ENCODE assay signal across 7 mouse cellular contexts in genomic region chr17:33980181-33981035, GRCm38 (mm10). TPM values are rescaled to one million over a fixed set of nuclear protein-coding genes. Genes with fewer than 3 reads are reported as not detected.
DNase-seq lines count a peak whose midpoint lies in the region; ATAC-seq lines count a peak whose summit lies in the region.

No protein-coding gene starts in this region.

- peaks cover 37% of the 10 kb centered on the region for H3K4me1 ChIP-seq in lung, embryonic 15.5 days
- H3K4me1 ChIP-seq in embryonic facial prominence, embryonic 15.5 days, result peaks cover 27% of the 10 kb centered on the region
- peaks cover 16% of the 10 kb centered on the region for H3K4me1 ChIP-seq in intestine, embryonic 16.5 days (ENCODE audit: control insufficient read depth, insufficient read depth, low read length)
- H3K4me1 ChIP-seq in neural tube, embryonic 15.5 days, result peaks cover 29% of the 10 kb centered on the region

- no peaks in the 10 kb centered on the region for H3K36me3 ChIP-seq in lung, embryonic 15.5 days
- no peaks in the 10 kb centered on the region for H3K36me3 ChIP-seq in embryonic facial prominence, embryonic 15.5 days
- no peaks in the 10 kb centered on the region for H3K36me3 ChIP-seq in intestine, embryonic 16.5 days (ENCODE audit: control insufficient read depth, insufficient read depth, low read length)
- no peaks in the 10 kb centered on the region for H3K36me3 ChIP-seq in neural tube, embryonic 15.5 days

- ATAC-seq in lung, embryonic 15.5 days (ENCODE audit: borderline replicate concordance, extremely low read depth, low FRiP score, low TSS enrichment), result no peak
- ATAC-seq in embryonic facial prominence, embryonic 15.5 days (ENCODE audit: insufficient number of reproducible peaks, low FRiP score, low TSS enrichment, low read depth), result no peak
- ATAC-seq in intestine, embryonic 16.5 days, result no peak
- peak; percentile 16 for ATAC-seq in neural tube, embryonic 15.5 days (ENCODE audit: low FRiP score)

- H3K9ac ChIP-seq in lung, embryonic 15.5 days, result peak overlapping the region; percentile 16; the same call in 1 of the 2 replicates
- no peak overlapping the region for H3K9ac ChIP-seq in embryonic facial prominence, embryonic 15.5 days
- H3K9ac ChIP-seq in intestine, embryonic 16.5 days (ENCODE audit: low read depth, low read length), result no peak overlapping the region
- H3K9ac ChIP-seq in neural tube, embryonic 15.5 days (replicated peaks), result 0 out of 2 replicates have a peak overlapping the region, but pooled peaks have one; percentile 26

- peak overlapping the region; percentile 76 for H3K27ac ChIP-seq in lung, embryonic 15.5 days
- H3K27ac ChIP-seq in embryonic facial prominence, embryonic 15.5 days (replicated peaks), result peak overlapping the region; percentile 55; the same call in 1 of the 2 replicates
- peak overlapping the region; percentile 41; the same call in 1 of the 2 replicates for H3K27ac ChIP-seq in intestine, embryonic 16.5 days (ENCODE audit: low read length)
- peak overlapping the region; percentile 93 for H3K27ac ChIP-seq in neural tube, embryonic 15.5 days (replicated peaks)

- WGBS in lung, embryonic 15.5 days, result 64% methylated on average over 19 of the region's 19 CpGs
- WGBS in embryonic facial prominence, embryonic 15.5 days, result 73% methylated on average over 19 of the region's 19 CpGs
- WGBS in intestine, embryonic 16.5 days, result 76% methylated on average over 19 of the region's 19 CpGs
- WGBS in neural tube, embryonic 15.5 days, result 79% methylated on average over 19 of the region's 19 CpGs

- peak overlapping the region; percentile 50 for H3K4me3 ChIP-seq in lung, embryonic 15.5 days
- H3K4me3 ChIP-seq in embryonic facial prominence, embryonic 15.5 days (replicated peaks), result no peak overlapping the region
- no peak overlapping the region for H3K4me3 ChIP-seq in intestine, embryonic 16.5 days (ENCODE audit: low read length)
- peak overlapping the region; percentile 58; the same call in 1 of the 2 replicates for H3K4me3 ChIP-seq in neural tube, embryonic 15.5 days (replicated peaks)

- peaks cover 46% of the 10 kb centered on the region for H3K27me3 ChIP-seq in lung, embryonic 15.5 days
- peaks cover 48% of the 10 kb centered on the region for H3K27me3 ChIP-seq in embryonic facial prominence, embryonic 15.5 days
- peaks cover 12% of the 10 kb centered on the region for H3K27me3 ChIP-seq in intestine, embryonic 16.5 days (replicated peaks; ENCODE audit: control insufficient read depth, insufficient read depth, low read length)
- H3K27me3 ChIP-seq in neural tube, embryonic 15.5 days (replicated peaks), result peaks cover 46% of the 10 kb centered on the region

- peak overlapping the region; percentile 78 for H3K4me2 ChIP-seq in lung, embryonic 15.5 days
- peak overlapping the region; percentile 63; the same call in 1 of the 2 replicates for H3K4me2 ChIP-seq in embryonic facial prominence, embryonic 15.5 days (replicated peaks)
- no peak overlapping the region for H3K4me2 ChIP-seq in intestine, embryonic 16.5 days (ENCODE audit: low read depth, low read length)
- peak overlapping the region; percentile 67 for H3K4me2 ChIP-seq in neural tube, embryonic 15.5 days

- no peak for DNase-seq in lung, postnatal 25 days (ENCODE audit: low spot score)
- DNase-seq in T-cell, adult 2 months (ENCODE audit: low spot score), result no peak
- no peak for DNase-seq in adrenal gland, postnatal 25 days

- H3K9me3 ChIP-seq in lung, embryonic 15.5 days, result no peaks in the 10 kb centered on the region
- H3K9me3 ChIP-seq in embryonic facial prominence, embryonic 15.5 days (replicated peaks), result no peaks in the 10 kb centered on the region
- H3K9me3 ChIP-seq in intestine, embryonic 16.5 days (ENCODE audit: control insufficient read depth, low read length), result no peaks in the 10 kb centered on the region
- no peaks in the 10 kb centered on the region for H3K9me3 ChIP-seq in neural tube, embryonic 15.5 days (replicated peaks)

RNA-seq across cellular contexts. Expression of gene H2-K1, which starts 19.7 kb away (rescaled TPM):
- 49.7 and 69.2 TPM in 2 replicates for polyA plus RNA-seq in lung, embryonic 15.5 days (2015; fragmentation: Nextera tagmentation; extraction: Ambion mirVana)
- 29.0 and 31.1 TPM in 2 replicates for polyA plus RNA-seq in embryonic facial prominence, embryonic 15.5 days (2015; fragmentation: Nextera tagmentation; extraction: Ambion mirVana)
- polyA plus RNA-seq in intestine, embryonic 16.5 days (2015; fragmentation: Nextera tagmentation; extraction: Ambion mirVana), result 307 and 325 TPM in 2 replicates
- polyA plus RNA-seq in neural tube, embryonic 15.5 days (2015; fragmentation: Nextera tagmentation; extraction: Ambion mirVana), result 19.8 and 88.0 TPM in 2 replicates
- 321 and 327 TPM in 2 replicates for total RNA-seq in adrenal gland, postnatal 25 days (2021)

RNA-seq across cellular contexts. Expression of gene Rps18, which starts 24.6 kb away (rescaled TPM):
- 1,650 and 1,822 TPM in 2 replicates for polyA plus RNA-seq in lung, embryonic 15.5 days (2015; fragmentation: Nextera tagmentation; extraction: Ambion mirVana)
- 1,731 and 1,878 TPM in 2 replicates for polyA plus RNA-seq in embryonic facial prominence, embryonic 15.5 days (2015; fragmentation: Nextera tagmentation; extraction: Ambion mirVana)
- polyA plus RNA-seq in intestine, embryonic 16.5 days (2015; fragmentation: Nextera tagmentation; extraction: Ambion mirVana), result 1,753 and 1,902 TPM in 2 replicates
- polyA plus RNA-seq in neural tube, embryonic 15.5 days (2015; fragmentation: Nextera tagmentation; extraction: Ambion mirVana), result 778 and 1,050 TPM in 2 replicates
- 630 and 736 TPM in 2 replicates for total RNA-seq in adrenal gland, postnatal 25 days (2021)

RNA-seq across cellular contexts. Expression of gene Vps52, which starts 24.8 kb away (rescaled TPM):
- 49.3 and 55.4 TPM in 2 replicates for polyA plus RNA-seq in lung, embryonic 15.5 days (2015; fragmentation: Nextera tagmentation; extraction: Ambion mirVana)
- polyA plus RNA-seq in embryonic facial prominence, embryonic 15.5 days (2015; fragmentation: Nextera tagmentation; extraction: Ambion mirVana), result 48.9 and 57.2 TPM in 2 replicates
- polyA plus RNA-seq in intestine, embryonic 16.5 days (2015; fragmentation: Nextera tagmentation; extraction: Ambion mirVana), result 46.3 and 48.1 TPM in 2 replicates
- 72.3 and 75.7 TPM in 2 replicates for polyA plus RNA-seq in neural tube, embryonic 15.5 days (2015; fragmentation: Nextera tagmentation; extraction: Ambion mirVana)
- 57.4 and 70.0 TPM in 2 replicates for total RNA-seq in adrenal gland, postnatal 25 days (2021)

RNA-seq across cellular contexts. Expression of gene B3galt4, which starts 29.1 kb away (rescaled TPM):
- polyA plus RNA-seq in lung, embryonic 15.5 days (2015; fragmentation: Nextera tagmentation; extraction: Ambion mirVana), result 3.8 and 4.3 TPM in 2 replicates
- polyA plus RNA-seq in embryonic facial prominence, embryonic 15.5 days (2015; fragmentation: Nextera tagmentation; extraction: Ambion mirVana), result 6.0 and 8.5 TPM in 2 replicates
- 12.6 and 15.5 TPM in 2 replicates for polyA plus RNA-seq in intestine, embryonic 16.5 days (2015; fragmentation: Nextera tagmentation; extraction: Ambion mirVana)
- 11.9 and 13.1 TPM in 2 replicates for polyA plus RNA-seq in neural tube, embryonic 15.5 days (2015; fragmentation: Nextera tagmentation; extraction: Ambion mirVana)
- total RNA-seq in adrenal gland, postnatal 25 days (2021), result 8.5 and 8.9 TPM in 2 replicates

RNA-seq across cellular contexts. Expression of gene Wdr46, which starts 39.9 kb away (rescaled TPM):
- 33.1 and 34.2 TPM in 2 replicates for polyA plus RNA-seq in lung, embryonic 15.5 days (2015; fragmentation: Nextera tagmentation; extraction: Ambion mirVana)
- 36.2 and 36.5 TPM in 2 replicates for polyA plus RNA-seq in embryonic facial prominence, embryonic 15.5 days (2015; fragmentation: Nextera tagmentation; extraction: Ambion mirVana)
- 24.3 and 26.1 TPM in 2 replicates for polyA plus RNA-seq in intestine, embryonic 16.5 days (2015; fragmentation: Nextera tagmentation; extraction: Ambion mirVana)
- polyA plus RNA-seq in neural tube, embryonic 15.5 days (2015; fragmentation: Nextera tagmentation; extraction: Ambion mirVana), result 25.1 and 29.3 TPM in 2 replicates
- 38.7 and 40.4 TPM in 2 replicates for total RNA-seq in adrenal gland, postnatal 25 days (2021)

Comparison
In these comparisons a context has a peak if more than half of its experiments do, and no peak if none do; other contexts are left out.
1. H3K27ac ChIP-seq: peak in every context shown above with its lines; median percentile 93 in neural tube, embryonic 15.5 days; 76 in lung, embryonic 15.5 days; 55 in embryonic facial prominence, embryonic 15.5 days; 41 in intestine, embryonic 16.5 days.
2. H3K4me3 ChIP-seq: peak in lung, embryonic 15.5 days (single experiment) and neural tube, embryonic 15.5 days (single experiment); none in embryonic facial prominence, embryonic 15.5 days (single experiment) and intestine, embryonic 16.5 days (single experiment).
3. H3K9ac ChIP-seq: peak in lung, embryonic 15.5 days (single experiment) and neural tube, embryonic 15.5 days (single experiment); none in embryonic facial prominence, embryonic 15.5 days (single experiment) and intestine, embryonic 16.5 days (single experiment).